Mouse (Mus musculus): ENCODE data around the gene Lpp. TPM values are rescaled to one million over a fixed set of nuclear protein-coding genes. Genes with fewer than 3 reads are reported as not detected.

The Lpp gene
- total and polyA plus RNA-seq, 2 experiments from 2014 or later: 8.4 to 13.1 TPM

GRCm38 (mm10) chr16:24990331-24990730, 597.0 kb downstream of the Lpp start:
- no peak overlapping the region for H3K4me2 ChIP-seq (ENCODE audit: low read depth, low read length)
- no peak overlapping the region for H3K9ac ChIP-seq (replicated peaks; ENCODE audit: low read length)
- DNase-seq (ENCODE audit: low spot score) (no peak), ATAC-seq (no peak)
- H3K36me3 ChIP-seq (ENCODE audit: insufficient read depth, low read length): no peaks in the 10 kb centered on the region
- 83% methylated on average over 11 of the region's 11 CpGs for WGBS
- TF ChIP-seq CTCF (IDR thresholded peaks at IDR 0.05; ENCODE audit: low read depth): no peak
- peaks cover 6% of the 10 kb centered on the region; the same call in 1 of the 2 replicates for H3K4me1 ChIP-seq (ENCODE audit: insufficient read depth, low read length)
- no peak overlapping the region for H3K4me3 ChIP-seq (ENCODE audit: low read length)
- no peak overlapping the region for H3K27ac ChIP-seq
- H3K27me3 ChIP-seq (ENCODE audit: insufficient read depth, low read length): no peaks in the 10 kb centered on the region
- H3K9me3 ChIP-seq (ENCODE audit: low read length): no peaks in the 10 kb centered on the region

- DNase-seq (ENCODE audit: low spot score) (peak; percentile 56), ATAC-seq (0 out of 2 replicates have a peak, but pooled peaks have one; percentile 21)
- no peak overlapping the region for H3K4me3 ChIP-seq (ENCODE audit: low read length)
- no peaks in the 10 kb centered on the region for H3K9me3 ChIP-seq (ENCODE audit: low read length)
- 59% methylated on average over 10 of the region's 10 CpGs for WGBS
- H3K4me2 ChIP-seq (ENCODE audit: low read depth, low read length): no peak overlapping the region
- no peak overlapping the region for H3K9ac ChIP-seq (replicated peaks; ENCODE audit: low read length)
- H3K27me3 ChIP-seq (ENCODE audit: insufficient read depth, low read length): no peaks in the 10 kb centered on the region
- no peaks in the 10 kb centered on the region for H3K36me3 ChIP-seq (ENCODE audit: insufficient read depth, low read length)
- H3K27ac ChIP-seq: no peak overlapping the region
- peaks cover 6% of the 10 kb centered on the region; the same call in 1 of the 2 replicates for H3K4me1 ChIP-seq (ENCODE audit: insufficient read depth, low read length)
- TF ChIP-seq CTCF (IDR thresholded peaks at IDR 0.05; ENCODE audit: low read depth): no peak
Observed at GRCm38 (mm10) chr16:24991059-24991541, 597.8 kb downstream of the Lpp start.

- DNase-seq (ENCODE audit: low spot score) (no peak), ATAC-seq (no peak)
- TF ChIP-seq CTCF (IDR thresholded peaks at IDR 0.05; ENCODE audit: low read depth): no peak
- Histone ChIP-seq H3K4me2 (ENCODE audit: low read depth, low read length) (no peak overlapping the region), H3K36me3 (ENCODE audit: insufficient read depth, low read length) (no peaks in the 10 kb centered on the region), H3K4me1 (ENCODE audit: insufficient read depth, low read length) (peaks cover 6% of the 10 kb centered on the region; the same call in 1 of the 2 replicates), H3K9me3 (ENCODE audit: low read length) (no peaks in the 10 kb centered on the region), H3K9ac (replicated peaks; ENCODE audit: low read length) (no peak overlapping the region), H3K27me3 (ENCODE audit: insufficient read depth, low read length) (no peaks in the 10 kb centered on the region), H3K27ac (no peak overlapping the region), H3K4me3 (ENCODE audit: low read length) (no peak overlapping the region)
- WGBS: 77% methylated on average over 3 of the region's 3 CpGs
Observed at GRCm38 (mm10) chr16:24991995-24992394, 598.7 kb downstream of the Lpp start.

DNA sequence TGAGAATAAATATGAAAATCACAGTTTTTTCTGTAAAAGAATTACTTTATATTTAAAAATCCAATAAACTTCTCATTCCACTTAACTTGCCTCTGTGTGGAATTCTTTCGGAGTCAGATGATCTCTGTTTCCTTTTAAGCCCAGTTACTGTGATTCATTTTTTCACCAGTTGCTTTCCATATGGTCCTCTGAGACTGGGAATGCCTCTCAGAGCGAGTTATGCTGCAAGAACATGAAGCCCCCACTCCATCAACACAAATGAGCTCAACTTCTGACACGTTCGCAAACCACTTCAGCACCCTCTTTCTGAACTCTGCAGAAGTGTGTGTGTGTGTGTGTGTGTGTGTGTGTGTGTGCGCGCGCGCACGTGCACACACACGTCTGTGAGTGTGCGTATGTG, 599.2 kb downstream of the Lpp start:
- Histone ChIP-seq H3K4me2 (ENCODE audit: low read depth, low read length) (no peak overlapping the region), H3K9me3 (ENCODE audit: low read length) (no peaks in the 10 kb centered on the region), H3K9ac (replicated peaks; ENCODE audit: low read length) (no peak overlapping the region), H3K4me3 (ENCODE audit: low read length) (no peak overlapping the region), H3K4me1 (ENCODE audit: insufficient read depth, low read length) (peaks cover 6% of the 10 kb centered on the region; the same call in 1 of the 2 replicates), H3K27me3 (ENCODE audit: insufficient read depth, low read length) (no peaks in the 10 kb centered on the region), H3K36me3 (ENCODE audit: insufficient read depth, low read length) (no peaks in the 10 kb centered on the region), H3K27ac (no peak overlapping the region)
- DNase-seq (ENCODE audit: low spot score) (no peak), ATAC-seq (no peak)
- no peak for TF ChIP-seq CTCF (IDR thresholded peaks at IDR 0.05; ENCODE audit: low read depth)
- WGBS: 95% methylated on average over 11 of the region's 11 CpGs

- H3K27ac ChIP-seq: no peak overlapping the region
- no peak for DNase-seq (ENCODE audit: low spot score)
- H3K36me3 ChIP-seq (ENCODE audit: insufficient read depth, low read length): no peaks in the 10 kb centered on the region
- H3K4me3 ChIP-seq (ENCODE audit: low read length): no peak overlapping the region
- 72% methylated on average over 5 of the region's 5 CpGs for WGBS
- H3K27me3 ChIP-seq (ENCODE audit: insufficient read depth, low read length): no peaks in the 10 kb centered on the region
- no peaks in the 10 kb centered on the region for H3K9me3 ChIP-seq (ENCODE audit: low read length)
- H3K4me1 ChIP-seq (ENCODE audit: insufficient read depth, low read length): no peaks in the 10 kb centered on the region
- no peak overlapping the region for H3K9ac ChIP-seq (replicated peaks; ENCODE audit: low read length)
- no peak for ATAC-seq
- no peak overlapping the region for H3K4me2 ChIP-seq (ENCODE audit: low read depth, low read length)
- TF ChIP-seq CTCF (IDR thresholded peaks at IDR 0.05; ENCODE audit: low read depth): no peak
Observed at GRCm38 (mm10) chr16:25010980-25011877, 617.9 kb downstream of the Lpp start.

DNA sequence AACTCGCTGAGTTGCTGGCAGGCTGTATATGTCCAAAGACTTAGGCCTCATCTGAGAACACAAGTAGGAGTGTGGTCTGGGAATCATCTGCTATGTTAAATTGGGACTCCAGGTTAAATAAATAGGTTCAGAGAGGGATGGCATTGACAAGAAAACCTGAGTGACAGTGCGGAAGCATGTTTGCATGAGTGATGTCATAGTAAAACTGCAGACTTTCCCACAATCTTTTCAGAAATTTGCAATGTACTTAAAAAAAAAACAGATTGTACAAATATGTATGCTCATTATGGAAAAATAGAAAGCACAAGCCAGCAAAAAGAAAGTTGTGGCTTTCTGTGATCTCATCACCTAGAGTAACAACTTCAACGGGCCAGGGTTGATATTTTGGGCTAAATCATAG, 619.6 kb downstream of the Lpp start:
- H3K9ac ChIP-seq (replicated peaks; ENCODE audit: low read length): no peak overlapping the region
- 93% methylated on average over 3 of the region's 3 CpGs for WGBS

More for the DNA sequence above, 619.6 kb downstream of the Lpp start:
- no peaks in the 10 kb centered on the region for H3K4me1 ChIP-seq (ENCODE audit: insufficient read depth, low read length)
- H3K36me3 ChIP-seq (ENCODE audit: insufficient read depth, low read length): no peaks in the 10 kb centered on the region
- no peak overlapping the region for H3K27ac ChIP-seq
- DNase-seq (ENCODE audit: low spot score): no peak
- TF ChIP-seq CTCF (IDR thresholded peaks at IDR 0.05; ENCODE audit: low read depth): no peak
- H3K4me2 ChIP-seq (ENCODE audit: low read depth, low read length): no peak overlapping the region
- no peaks in the 10 kb centered on the region for H3K27me3 ChIP-seq (ENCODE audit: insufficient read depth, low read length)
- no peaks in the 10 kb centered on the region for H3K9me3 ChIP-seq (ENCODE audit: low read length)
- H3K4me3 ChIP-seq (ENCODE audit: low read length): no peak overlapping the region
- ATAC-seq: no peak

Data from hindbrain, postnatal 0 days (tissue).